Mouse (Mus musculus) frontal cortex, postnatal 14 days (tissue): ENCODE data around the gene Pdcl2.
A peak's percentile ranks its signal among the peaks of the same experiment; 100 is the strongest.

Experiments
- DNase-seq, 2 experiments: peaks; one replicate each; pipeline ENCODE4 v3.0.0; 2022; ENCODE audit warnings: low spot score in 2 of 2

Pdcl2 gene

DNA sequence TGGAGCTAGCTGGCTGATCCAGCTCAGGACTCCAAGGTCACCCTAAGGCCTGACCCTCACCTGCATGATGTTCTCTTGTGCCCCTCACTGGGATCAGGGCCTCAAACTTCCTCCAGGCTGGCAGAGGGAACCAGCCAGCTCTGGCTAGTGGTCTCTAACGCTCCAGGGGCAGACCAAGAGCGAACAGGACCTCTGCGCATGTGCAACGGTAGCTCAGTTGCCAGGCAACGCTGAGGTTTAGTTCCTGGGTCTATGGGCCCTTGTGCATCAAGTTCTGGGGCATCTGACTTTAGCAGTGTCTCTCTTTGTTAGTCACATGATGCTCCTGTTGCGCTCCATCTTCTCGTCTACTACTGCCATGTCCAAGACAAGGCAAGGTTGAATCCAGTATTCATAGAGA, at the start of gene Pdcl2:
Gene Pdcl2, minus strand, starts transcription at position 204 of the 400 bp plus-strand sequence.
- no peak for DNase-seq

DNA sequence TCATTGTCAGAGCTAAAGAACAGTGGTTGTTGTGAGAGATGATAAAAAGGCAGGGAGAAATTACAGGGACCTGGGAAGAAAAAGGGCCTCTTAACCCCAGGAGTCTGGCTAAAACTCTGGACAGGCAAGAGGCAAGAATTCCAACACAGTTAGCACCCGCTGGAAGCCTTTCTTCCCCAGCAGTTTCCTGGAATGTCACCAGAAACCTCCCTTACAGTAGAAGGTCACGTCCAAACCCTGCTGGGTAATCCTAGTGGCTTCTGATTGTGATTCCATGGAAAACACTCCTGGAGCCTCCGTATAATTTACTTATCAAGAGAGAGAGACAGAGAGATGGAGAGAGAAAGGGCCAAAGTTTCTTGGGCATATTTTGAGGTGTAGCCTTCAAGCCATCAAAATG, 48.3 kb upstream of the Pdcl2 start:
- no peak for DNase-seq

DNA sequence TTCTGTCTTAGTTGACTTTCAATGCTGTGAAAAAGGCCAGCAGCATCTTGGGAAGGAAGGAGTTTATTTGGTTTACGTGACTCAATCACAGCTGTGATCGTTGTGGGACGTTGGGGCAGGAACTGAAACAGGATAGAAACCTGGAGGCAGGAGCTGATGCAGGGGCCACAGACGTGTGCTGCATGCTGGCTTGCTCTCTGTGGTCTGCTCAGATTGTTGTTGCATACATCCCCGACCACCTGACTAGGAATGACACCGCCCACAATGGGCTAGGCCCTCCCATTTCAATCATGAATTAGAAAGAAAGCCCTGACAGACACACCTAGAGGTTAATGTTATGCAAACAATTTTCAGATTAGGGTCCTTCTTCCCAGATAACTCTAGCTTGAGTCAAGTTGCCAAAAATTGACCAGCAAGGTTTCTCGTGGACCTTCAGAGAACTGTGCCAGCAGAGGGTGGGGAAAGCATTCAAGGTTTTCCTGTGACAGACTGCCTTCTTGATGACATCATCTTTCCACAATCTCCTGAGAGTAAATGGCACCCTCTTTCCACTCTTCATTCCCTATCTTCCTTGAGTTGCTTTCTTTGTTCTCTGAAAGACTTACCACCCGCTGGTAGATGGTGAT, 38.4 kb upstream of the Pdcl2 start:
- DNase-seq, result no peak

DNA sequence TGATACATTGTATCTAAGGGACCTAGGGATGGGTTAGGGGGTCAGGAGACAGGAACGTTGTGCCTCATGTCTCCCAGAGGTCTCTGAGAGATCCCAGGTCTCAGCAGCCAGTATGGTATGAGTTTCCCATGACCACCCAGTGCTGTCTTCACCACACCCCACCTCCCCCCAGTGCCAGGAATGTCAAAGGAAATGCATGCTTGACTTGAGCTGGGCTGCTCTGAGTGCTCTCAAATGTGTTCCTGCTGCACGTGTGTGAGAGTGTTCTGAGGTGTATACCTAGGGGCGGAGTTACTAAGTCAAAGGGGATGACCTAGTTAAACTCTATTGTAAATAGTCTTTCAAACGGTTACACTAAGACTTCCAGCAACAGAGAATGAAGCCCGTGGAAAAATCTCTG, 34.5 kb upstream of the Pdcl2 start:
- DNase-seq, result no peak

- no peak for DNase-seq
Measured at GRCm38 (mm10) chr5:76363453-76364104, 32.6 kb upstream of the Pdcl2 start, which contains the start of gene Nmu. Gene Nmu, minus strand, starts transcription at chr5:76363788.

DNA sequence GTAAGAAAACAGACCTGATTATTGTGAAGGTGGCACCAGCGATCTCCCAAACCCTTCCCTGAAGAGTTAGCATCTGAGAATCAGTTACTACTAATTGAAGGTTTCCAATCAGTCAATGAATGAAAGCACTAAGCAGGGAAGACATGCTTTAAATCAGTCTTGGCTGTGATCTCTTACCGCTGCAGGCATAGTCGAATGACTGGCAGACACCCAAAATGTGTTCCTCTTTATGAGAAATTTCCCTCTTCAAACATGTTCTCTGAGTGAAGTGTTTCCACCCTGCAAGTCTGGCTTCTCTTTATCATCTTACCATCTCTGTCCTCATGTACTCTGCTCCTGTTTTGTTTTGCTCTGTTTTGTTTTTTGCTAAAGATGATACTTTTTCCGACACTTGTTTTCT, 29.8 kb upstream of the Pdcl2 start:
- no peak for DNase-seq

GRCm38 (mm10) chr5:76360057-76360456, 29.1 kb upstream of the Pdcl2 start:
- no peak for DNase-seq

- no peak for DNase-seq
Measured at GRCm38 (mm10) chr5:76351953-76352611, 21.1 kb upstream of the Pdcl2 start.

- DNase-seq, result no peak
Measured at GRCm38 (mm10) chr5:76351537-76351936, 20.6 kb upstream of the Pdcl2 start.

DNA sequence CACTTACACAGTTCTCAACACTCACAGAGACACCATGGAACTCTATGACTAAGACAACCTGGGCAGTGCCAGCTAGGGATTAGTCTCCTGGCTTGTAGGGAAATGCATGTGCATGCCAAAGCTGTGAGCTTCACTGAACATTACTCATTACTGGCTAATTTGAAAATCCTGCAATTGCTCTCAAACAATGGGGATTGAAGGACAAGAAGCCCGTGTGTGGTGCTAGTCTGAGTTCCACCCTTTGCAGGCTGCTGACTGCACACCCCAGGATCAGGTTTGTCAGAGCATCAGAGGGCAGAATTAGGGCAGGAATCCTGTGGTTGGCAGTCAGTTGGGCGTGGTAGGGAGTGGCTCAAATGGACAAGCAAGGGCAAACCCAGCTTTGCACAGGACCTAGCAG, 15.2 kb upstream of the Pdcl2 start:
- DNase-seq, result no peak

DNA sequence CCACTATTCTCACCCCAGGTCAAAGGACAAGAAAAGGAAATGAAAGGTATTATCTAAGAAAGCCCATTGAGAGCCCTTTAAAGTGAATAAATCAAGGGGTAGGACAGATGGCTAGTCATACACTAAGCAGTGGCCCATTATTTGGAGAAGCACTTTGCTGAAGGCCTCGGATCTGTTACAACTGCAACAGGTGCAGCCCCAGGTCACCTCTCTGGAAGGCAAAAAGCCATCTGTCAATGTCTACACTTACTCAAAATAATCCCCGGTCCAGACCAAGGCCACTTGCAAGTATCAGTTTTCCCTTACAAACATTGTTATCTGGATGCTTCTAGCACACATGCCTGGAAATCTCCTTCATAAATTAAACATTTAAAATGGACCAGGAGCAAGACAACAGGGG, 10.0 kb upstream of the Pdcl2 start:
- DNase-seq, result no peak

GRCm38 (mm10) chr5:76337100-76337499, 6.1 kb upstream of the Pdcl2 start:
- DNase-seq, result no peak

DNA sequence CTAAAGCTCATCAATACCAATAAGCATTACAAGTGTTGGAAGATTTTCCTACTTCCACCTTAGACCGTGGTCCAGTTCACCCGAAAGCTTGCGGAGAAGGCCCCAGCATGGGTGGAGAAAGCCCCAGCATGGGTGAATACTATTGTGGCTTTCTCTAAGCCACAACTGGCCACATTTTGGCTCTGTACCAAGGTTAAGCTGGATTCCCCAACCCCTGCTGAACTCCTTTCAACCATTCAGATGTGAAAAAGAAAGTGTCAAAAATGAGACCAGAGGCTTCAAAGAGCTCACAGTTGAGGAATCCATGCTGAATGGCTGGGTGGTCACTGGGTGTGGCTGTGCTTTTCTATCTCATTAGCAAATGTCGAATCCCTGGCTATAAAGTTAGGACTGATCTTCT, 2.9 kb upstream of the Pdcl2 start:
- no peak for DNase-seq

DNA sequence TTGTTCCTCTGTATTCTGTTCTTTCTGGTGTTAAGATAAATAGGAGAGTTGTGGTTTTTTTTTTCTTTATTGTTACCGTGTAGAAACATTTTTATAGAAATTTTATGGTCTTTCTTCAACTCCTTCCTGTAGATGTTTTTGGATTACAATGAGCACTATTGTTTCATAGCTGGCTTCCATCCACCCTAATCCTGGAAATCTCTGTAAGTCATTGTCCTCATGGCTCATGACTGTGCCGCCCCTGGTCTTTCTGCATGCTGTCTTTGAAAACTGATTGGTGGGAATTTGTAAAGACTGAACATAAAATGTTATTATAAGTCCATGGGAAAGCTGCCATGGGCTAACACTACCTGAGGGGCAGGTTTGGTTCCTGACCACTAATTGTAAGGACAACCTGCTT, 3.7 kb downstream of the Pdcl2 start:
- DNase-seq, result no peak

DNA sequence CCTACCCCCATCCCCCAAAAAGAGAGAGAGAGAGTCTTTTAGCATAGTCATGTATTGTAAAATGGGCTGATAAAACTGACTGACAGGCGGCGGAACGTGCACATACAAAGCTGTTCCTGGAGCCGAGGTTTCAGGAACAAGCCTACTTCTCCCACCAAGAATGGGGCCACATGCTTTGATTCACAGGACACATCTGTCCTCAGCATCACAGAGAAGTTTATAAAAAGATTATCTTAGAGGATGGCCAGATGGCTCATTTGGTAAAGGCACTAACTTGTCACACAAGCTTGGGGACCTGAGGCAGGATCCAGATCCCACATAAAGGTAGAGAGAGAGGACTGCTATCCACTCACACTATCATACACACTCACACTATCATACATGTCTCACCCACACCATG, 5.8 kb downstream of the Pdcl2 start:
- DNase-seq, result no peak

DNA sequence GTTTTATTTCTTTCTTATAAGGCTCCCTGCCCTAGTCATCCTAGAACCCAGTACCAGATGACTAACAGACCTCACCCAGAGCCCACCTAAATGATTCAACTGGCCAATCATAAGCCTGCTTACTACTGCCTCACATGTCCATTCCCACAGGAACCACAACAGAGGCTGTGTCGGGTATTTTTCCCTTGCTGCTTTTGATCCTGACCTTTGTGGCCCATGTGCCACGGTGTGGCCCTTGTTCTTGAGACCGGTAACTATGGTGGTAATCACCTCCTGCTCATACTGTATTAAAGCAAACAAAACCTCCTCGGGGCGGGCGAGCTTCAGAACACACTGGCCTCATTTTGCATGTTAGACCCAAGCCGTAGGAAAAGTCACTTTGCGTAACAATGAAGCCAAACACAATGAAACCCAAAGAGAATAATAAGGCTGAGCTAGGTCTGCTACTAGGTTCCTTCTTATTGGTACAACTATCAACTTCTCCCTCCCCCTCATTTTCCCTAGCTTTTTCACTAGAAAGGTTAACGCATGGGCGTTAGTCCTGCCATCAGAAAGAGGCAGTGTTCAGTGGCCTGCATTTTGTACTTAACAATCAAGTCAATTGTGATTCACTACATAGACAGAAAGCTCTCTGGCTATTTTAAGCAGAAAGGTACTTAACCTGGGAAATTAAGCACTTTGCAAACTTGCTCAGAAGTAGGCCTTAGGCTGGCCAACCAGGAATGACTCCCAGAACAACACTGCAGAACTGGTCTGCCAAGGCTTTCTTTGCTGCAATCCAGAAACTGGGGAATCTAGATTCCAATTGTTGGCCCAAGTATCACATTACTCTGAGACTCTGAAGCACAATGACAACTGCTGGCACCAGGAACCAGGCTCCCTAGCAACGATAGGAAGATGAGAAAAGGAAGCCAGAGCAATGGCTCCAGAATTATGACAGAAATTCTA, 9.4 kb downstream of the Pdcl2 start:
- DNase-seq, result no peak

DNA sequence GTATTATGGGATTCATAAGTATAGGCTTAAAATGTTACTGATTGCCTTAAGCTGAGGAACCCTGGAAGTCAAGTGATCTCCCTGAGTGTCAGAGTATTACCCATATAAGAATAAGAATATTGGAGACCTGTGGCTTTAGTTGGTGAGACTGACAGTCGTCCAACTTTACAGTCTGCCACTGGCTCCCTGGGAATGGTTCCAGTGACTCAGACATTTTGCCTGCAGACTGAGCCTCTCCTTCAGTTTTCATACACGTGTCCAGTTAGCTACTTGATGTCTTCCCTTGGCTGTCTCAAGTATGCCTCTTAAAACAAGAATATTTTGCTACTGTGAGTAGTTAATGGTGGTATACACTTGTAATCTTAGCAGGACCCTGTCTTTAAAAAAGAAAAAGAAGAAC, 22.8 kb downstream of the Pdcl2 start:
- DNase-seq, result no peak

DNA sequence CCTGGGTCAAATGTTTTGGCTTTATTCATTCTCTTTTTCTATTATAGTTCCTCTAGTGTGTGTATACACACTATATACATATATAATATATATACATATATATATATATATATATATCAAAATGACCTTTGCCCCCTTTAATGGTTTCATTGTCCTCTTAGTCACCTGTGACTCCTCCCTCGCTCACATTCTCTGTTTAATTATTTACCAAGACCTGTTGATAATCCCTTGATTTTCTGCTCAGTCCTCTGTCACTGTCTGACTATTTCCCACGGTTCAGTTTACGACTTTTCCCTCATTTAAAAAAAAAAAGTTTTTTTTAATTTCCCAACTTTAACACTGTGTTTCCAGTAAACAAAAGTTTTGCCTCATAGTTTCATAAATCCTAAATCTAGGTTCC, 24.7 kb downstream of the Pdcl2 start:
- no peak for DNase-seq

DNA sequence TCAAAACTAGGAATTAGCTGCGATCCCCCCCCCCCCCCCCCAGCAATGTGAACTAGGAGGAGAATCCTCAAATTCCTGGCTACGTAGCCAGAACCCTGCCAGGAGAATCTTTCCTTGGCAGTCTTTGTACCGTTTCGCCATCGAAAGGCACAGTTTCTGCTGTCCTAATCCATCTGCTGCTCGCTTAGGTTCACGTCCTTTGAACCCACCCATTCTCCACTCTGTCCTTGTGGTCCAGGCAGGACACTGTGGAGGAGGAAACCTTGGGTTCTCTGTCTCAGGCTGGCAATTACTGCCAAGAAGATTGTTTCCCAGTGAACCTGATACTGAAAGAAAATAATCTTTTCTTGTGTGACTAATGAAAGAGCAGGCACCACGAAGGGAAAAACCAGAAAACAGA, 25.3 kb downstream of the Pdcl2 start:
- DNase-seq, result no peak

DNA sequence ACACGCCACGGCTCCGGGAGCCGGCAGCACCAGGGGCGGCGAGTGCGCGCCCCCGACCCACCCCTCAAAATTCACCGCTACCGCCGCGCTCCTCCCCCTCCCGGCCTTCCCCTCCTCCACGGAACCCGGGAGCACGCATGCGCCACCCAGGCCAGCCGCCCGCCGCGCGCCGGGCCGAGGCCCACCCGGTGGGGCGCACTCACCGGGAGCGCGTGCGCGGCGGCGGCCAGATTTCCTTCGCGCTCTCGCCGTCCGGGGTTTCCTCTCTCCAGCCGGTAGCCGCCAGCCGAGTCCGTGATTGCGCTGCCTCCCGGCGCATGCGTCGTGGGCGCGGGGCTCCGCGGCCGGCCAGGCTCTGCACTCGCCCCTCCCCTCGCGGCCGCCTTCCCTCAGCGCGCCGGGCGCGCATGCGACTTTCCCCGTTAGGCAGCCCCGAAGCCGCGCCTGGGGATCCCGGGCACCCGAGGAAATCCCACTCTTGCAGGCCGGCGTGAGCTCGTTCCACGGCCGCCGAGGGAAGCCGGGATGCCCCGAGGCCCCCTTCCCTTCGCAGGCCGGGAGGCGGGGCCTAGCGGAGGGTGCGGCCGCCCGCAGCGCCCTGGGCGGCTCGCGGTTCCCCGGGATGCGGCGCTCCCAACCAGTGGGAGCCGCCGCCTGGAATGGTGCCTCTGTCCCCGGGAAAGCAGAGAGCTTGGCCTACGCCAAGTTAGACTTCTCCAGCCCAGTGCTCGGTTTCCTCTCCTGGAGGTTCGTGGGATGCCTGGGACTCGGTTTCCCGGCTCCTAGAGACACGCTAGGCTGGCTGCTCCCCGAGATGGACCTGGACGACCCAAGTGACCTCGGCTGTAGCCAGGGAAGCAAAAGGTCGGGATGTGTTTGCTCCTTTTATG, 26.3 kb downstream of the Pdcl2 start, which contains the start of gene Clock:
Gene Clock, minus strand, starts transcription at position 341 of the 890 bp plus-strand sequence.
- peak; percentile 84 to 86 for DNase-seq
